Mouse (Mus musculus): ENCODE results near the gene Phf5a. TPM values are rescaled to one million over a fixed set of nuclear protein-coding genes. Genes with fewer than 3 reads are reported as not detected.

Gene Phf5a
- polyA plus RNA-seq, 1 experiment from 2014 or later = 255 TPM

GRCm38 (mm10) chr15:81851375-81851774 lies 20.3 kb downstream of the Phf5a start:
- H3K9me3 ChIP-seq = no peaks in the 10 kb centered on the region
- H3K27me3 ChIP-seq (ENCODE audit: poor library complexity, severe bottlenecking) = no peaks in the 10 kb centered on the region
- H3K27ac ChIP-seq = no peak overlapping the region
- 96% methylated on average over 15 of the region's 15 CpGs for WGBS
- no peak overlapping the region for H3K4me3 ChIP-seq
- peaks cover 15% of the 10 kb centered on the region for H3K4me1 ChIP-seq
- H3K36me3 ChIP-seq (replicated peaks) = peaks cover 84% of the 10 kb centered on the region
- no peak for DNase-seq (ENCODE audit: extremely low spot score, low spot score)

GRCm38 (mm10) chr15:81850718-81851117 lies 21.0 kb downstream of the Phf5a start:
- H3K4me1 ChIP-seq = peaks cover 13% of the 10 kb centered on the region
- H3K36me3 ChIP-seq (replicated peaks) = peaks cover 84% of the 10 kb centered on the region
- 90% methylated on average over 14 of the region's 14 CpGs for WGBS
- H3K27me3 ChIP-seq (ENCODE audit: poor library complexity, severe bottlenecking) = no peaks in the 10 kb centered on the region
- no peak for DNase-seq (ENCODE audit: extremely low spot score, low spot score)
- no peaks in the 10 kb centered on the region for H3K9me3 ChIP-seq
- no peak overlapping the region for H3K27ac ChIP-seq
- H3K4me3 ChIP-seq = no peak overlapping the region

- Histone ChIP-seq H3K36me3 (replicated peaks) (peaks cover 73% of the 10 kb centered on the region), H3K4me1 (peaks cover 11% of the 10 kb centered on the region), H3K9me3 (no peaks in the 10 kb centered on the region), H3K4me3 (no peak overlapping the region), H3K27ac (no peak overlapping the region), H3K27me3 (ENCODE audit: poor library complexity, severe bottlenecking) (no peaks in the 10 kb centered on the region)
- 86% methylated on average over 9 of the region's 9 CpGs for WGBS
- DNase-seq (ENCODE audit: extremely low spot score, low spot score) = no peak
Observed at GRCm38 (mm10) chr15:81849104-81849503, 22.6 kb downstream of the Phf5a start.

GRCm38 (mm10) chr15:81848301-81848700 lies 23.4 kb downstream of the Phf5a start:
- Histone ChIP-seq H3K4me3 (no peak overlapping the region), H3K4me1 (peaks cover 11% of the 10 kb centered on the region), H3K27me3 (ENCODE audit: poor library complexity, severe bottlenecking) (no peaks in the 10 kb centered on the region), H3K9me3 (no peaks in the 10 kb centered on the region), H3K36me3 (replicated peaks) (peaks cover 65% of the 10 kb centered on the region), H3K27ac (no peak overlapping the region)
- 53% methylated on average over 7 of the region's 7 CpGs for WGBS
- peak; percentile 34 for DNase-seq (ENCODE audit: extremely low spot score, low spot score)

- H3K9me3 ChIP-seq = no peaks in the 10 kb centered on the region
- DNase-seq (ENCODE audit: extremely low spot score, low spot score) = no peak
- no peak overlapping the region for H3K4me3 ChIP-seq
- H3K4me1 ChIP-seq = peaks cover 11% of the 10 kb centered on the region
- H3K27ac ChIP-seq = no peak overlapping the region
- WGBS = 90% methylated on average over 5 of the region's 5 CpGs
- peaks cover 60% of the 10 kb centered on the region for H3K36me3 ChIP-seq (replicated peaks)
- no peaks in the 10 kb centered on the region for H3K27me3 ChIP-seq (ENCODE audit: poor library complexity, severe bottlenecking)
Observed at GRCm38 (mm10) chr15:81847861-81848260, 23.9 kb downstream of the Phf5a start.

DNA sequence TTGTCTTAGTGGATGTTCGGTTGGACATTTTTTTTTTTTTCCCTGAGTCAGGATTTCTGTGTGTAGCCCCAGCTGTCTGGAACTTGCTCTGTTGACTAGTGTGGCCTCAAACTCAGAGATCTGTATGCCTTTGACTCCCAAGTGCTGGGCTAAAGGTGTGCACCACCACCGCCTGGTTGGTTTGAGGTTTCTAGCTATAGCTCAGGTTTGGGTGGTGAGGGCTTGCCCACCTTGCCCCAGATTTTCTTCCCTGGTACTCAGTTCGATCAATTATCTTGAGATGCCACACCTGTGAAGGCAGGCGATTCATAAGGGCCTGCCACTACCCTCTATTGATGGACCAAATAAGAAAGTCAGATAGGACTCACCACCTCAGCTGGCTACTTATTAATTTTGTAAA lies 24.6 kb downstream of the Phf5a start:
- DNase-seq (ENCODE audit: extremely low spot score, low spot score) = no peak
- H3K4me3 ChIP-seq = no peak overlapping the region
- no peaks in the 10 kb centered on the region for H3K9me3 ChIP-seq
- 89% methylated on average over 4 of the region's 4 CpGs for WGBS
- peaks cover 53% of the 10 kb centered on the region for H3K36me3 ChIP-seq (replicated peaks)
- no peak overlapping the region for H3K27ac ChIP-seq
- H3K27me3 ChIP-seq (ENCODE audit: poor library complexity, severe bottlenecking) = no peaks in the 10 kb centered on the region
- H3K4me1 ChIP-seq = peaks cover 11% of the 10 kb centered on the region

DNA sequence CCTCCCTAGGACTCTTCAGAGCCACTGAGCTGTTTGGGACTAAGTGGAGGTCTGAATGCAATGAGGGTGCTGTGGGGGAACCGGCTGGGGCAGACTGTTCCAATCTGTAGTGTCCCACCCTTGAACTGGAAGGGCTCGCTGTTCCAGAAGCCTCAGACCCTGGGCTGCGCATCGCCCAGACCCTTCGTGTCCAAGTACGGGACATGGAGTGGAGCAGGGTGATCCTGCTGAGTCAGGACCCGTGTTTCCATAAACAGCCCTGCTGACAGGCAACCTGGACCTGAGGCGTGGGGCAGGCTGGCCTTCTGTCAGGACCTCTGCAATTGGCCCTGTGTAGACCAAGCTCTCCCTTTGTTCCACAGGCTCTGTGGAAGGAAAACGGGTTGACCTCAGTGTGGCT lies 25.0 kb downstream of the Phf5a start:
- Histone ChIP-seq H3K4me1 (peaks cover 11% of the 10 kb centered on the region), H3K9me3 (no peaks in the 10 kb centered on the region), H3K27me3 (ENCODE audit: poor library complexity, severe bottlenecking) (no peaks in the 10 kb centered on the region), H3K36me3 (replicated peaks) (peaks cover 49% of the 10 kb centered on the region), H3K4me3 (no peak overlapping the region), H3K27ac (no peak overlapping the region)
- 92% methylated on average over 9 of the region's 9 CpGs for WGBS
- no peak for DNase-seq (ENCODE audit: extremely low spot score, low spot score)

DNA sequence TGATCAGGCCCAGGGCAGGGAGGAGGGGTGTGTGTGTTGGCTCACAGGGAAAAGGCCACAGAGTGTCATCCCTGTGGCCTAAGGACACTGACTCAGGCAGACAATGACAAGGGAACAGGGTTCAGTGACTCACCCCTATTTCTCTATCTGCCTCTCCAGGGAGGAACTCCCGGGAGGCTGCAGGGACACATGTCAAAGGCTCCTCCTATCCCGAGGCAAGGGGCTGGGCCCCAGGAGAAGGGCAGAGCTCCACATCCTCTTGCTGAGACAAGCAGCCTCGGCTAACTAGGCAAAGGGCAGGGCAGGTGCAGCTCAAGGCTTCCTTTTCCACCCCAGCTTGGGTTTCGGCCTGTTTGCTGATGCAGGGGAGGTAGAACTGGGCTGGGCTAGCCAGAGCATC lies 26.0 kb downstream of the Phf5a start:
- peaks cover 11% of the 10 kb centered on the region for H3K4me1 ChIP-seq
- peaks cover 39% of the 10 kb centered on the region for H3K36me3 ChIP-seq (replicated peaks)
- DNase-seq (ENCODE audit: extremely low spot score, low spot score) = no peak
- no peaks in the 10 kb centered on the region for H3K27me3 ChIP-seq (ENCODE audit: poor library complexity, severe bottlenecking)
- peak overlapping the region; percentile 26; the same call in 1 of the 2 replicates for H3K27ac ChIP-seq
- no peak overlapping the region for H3K4me3 ChIP-seq
- H3K9me3 ChIP-seq = no peaks in the 10 kb centered on the region
- 44% methylated on average over 4 of the region's 4 CpGs for WGBS

DNA sequence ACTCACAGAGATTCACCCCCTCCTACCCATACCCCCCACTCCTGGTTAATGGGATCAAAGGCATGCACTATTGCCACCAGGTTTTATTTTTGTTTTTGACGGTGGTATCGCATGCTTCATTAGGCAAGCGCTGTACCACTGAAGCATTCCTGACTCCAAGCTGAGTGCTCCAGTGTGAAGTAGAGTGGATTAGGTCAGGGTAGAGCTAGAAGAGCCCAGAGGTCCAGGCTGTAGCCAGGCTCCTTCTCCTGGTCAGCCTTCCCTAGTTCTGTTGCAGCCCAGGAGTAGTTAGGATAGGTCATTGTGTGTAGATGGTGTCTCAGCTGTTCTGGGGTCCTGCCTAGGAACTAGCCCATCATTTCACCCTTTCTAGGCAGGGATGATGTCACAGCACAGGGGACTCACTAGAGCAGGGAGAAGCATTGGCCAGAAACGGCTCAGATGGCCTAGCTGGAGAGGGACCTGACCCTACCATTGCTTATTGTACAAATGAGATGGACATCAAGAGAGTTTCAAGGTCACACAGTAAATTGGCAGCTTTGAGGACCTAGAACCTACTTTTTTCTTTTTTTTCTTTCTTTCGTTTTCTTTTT lies 26.6 kb downstream of the Phf5a start:
- peaks cover 11% of the 10 kb centered on the region for H3K4me1 ChIP-seq
- no peak overlapping the region for H3K27ac ChIP-seq
- WGBS = 69% methylated on average over 5 of the region's 5 CpGs
- H3K27me3 ChIP-seq (ENCODE audit: poor library complexity, severe bottlenecking) = no peaks in the 10 kb centered on the region
- H3K9me3 ChIP-seq = no peaks in the 10 kb centered on the region
- no peak for DNase-seq (ENCODE audit: extremely low spot score, low spot score)
- H3K36me3 ChIP-seq (replicated peaks) = peaks cover 33% of the 10 kb centered on the region
- no peak overlapping the region for H3K4me3 ChIP-seq

- peaks cover 5% of the 10 kb centered on the region; the same call in 1 of the 2 replicates for H3K27me3 ChIP-seq (ENCODE audit: poor library complexity, severe bottlenecking)
- H3K4me3 ChIP-seq = no peak overlapping the region
- H3K36me3 ChIP-seq (replicated peaks) = peaks cover 7% of the 10 kb centered on the region
- H3K4me1 ChIP-seq = peaks cover 20% of the 10 kb centered on the region
- no peaks in the 10 kb centered on the region for H3K9me3 ChIP-seq
- H3K27ac ChIP-seq = no peak overlapping the region
- WGBS = 87% methylated on average over 7 of the region's 7 CpGs
- DNase-seq (ENCODE audit: extremely low spot score, low spot score) = no peak
Observed at GRCm38 (mm10) chr15:81842275-81842674, 29.4 kb downstream of the Phf5a start.

- Histone ChIP-seq H3K9me3 (no peaks in the 10 kb centered on the region), H3K36me3 (replicated peaks) (no peaks in the 10 kb centered on the region), H3K27ac (no peak overlapping the region), H3K27me3 (ENCODE audit: poor library complexity, severe bottlenecking) (peaks cover 24% of the 10 kb centered on the region), H3K4me3 (no peak overlapping the region), H3K4me1 (peaks cover 33% of the 10 kb centered on the region)
- WGBS = 92% methylated on average over 7 of the region's 7 CpGs
- no peak for DNase-seq (ENCODE audit: extremely low spot score, low spot score)
Observed at GRCm38 (mm10) chr15:81840306-81840705, 31.4 kb downstream of the Phf5a start.

DNA sequence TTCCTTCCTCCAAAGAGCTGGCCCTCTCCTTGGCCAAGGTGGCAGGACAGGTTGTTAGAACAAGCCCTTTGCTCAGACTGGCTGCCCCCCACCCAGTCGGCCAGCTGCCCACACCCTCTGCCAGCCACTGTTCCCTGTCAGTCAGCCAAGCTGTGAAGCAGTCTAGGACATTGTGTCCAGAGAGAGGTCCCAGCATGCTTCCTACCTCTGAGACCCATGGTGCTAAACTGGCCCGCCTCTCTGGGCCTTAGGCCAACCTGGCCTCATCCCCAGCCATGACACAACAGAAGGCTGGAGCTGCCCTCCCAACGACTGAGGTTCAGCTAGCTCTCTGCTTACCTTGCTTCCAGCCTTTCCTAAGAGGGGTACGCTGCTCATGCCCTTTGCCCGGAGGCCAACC lies 32.1 kb downstream of the Phf5a start:
- peaks cover 35% of the 10 kb centered on the region for H3K4me1 ChIP-seq
- WGBS = 77% methylated on average over 5 of the region's 5 CpGs
- H3K27me3 ChIP-seq (ENCODE audit: poor library complexity, severe bottlenecking) = peaks cover 31% of the 10 kb centered on the region
- no peaks in the 10 kb centered on the region for H3K36me3 ChIP-seq (replicated peaks)
- no peaks in the 10 kb centered on the region for H3K9me3 ChIP-seq
- DNase-seq (ENCODE audit: extremely low spot score, low spot score) = no peak
- no peak overlapping the region for H3K4me3 ChIP-seq
- H3K27ac ChIP-seq = no peak overlapping the region

- Histone ChIP-seq H3K9me3 (no peaks in the 10 kb centered on the region), H3K27me3 (ENCODE audit: poor library complexity, severe bottlenecking) (peaks cover 40% of the 10 kb centered on the region), H3K4me3 (no peak overlapping the region), H3K36me3 (replicated peaks) (no peaks in the 10 kb centered on the region), H3K27ac (no peak overlapping the region), H3K4me1 (peaks cover 45% of the 10 kb centered on the region)
- 80% methylated on average over 14 of the region's 14 CpGs for WGBS
- no peak for DNase-seq (ENCODE audit: extremely low spot score, low spot score)
Observed at GRCm38 (mm10) chr15:81838554-81839235, 33.0 kb downstream of the Phf5a start.

Data from forebrain, embryonic 10.5 days (tissue).